Mouse (Mus musculus): ENCODE results near the gene Katnal1.
A peak's percentile ranks its signal among the peaks of the same experiment; 100 is the strongest.

- no peak for TF ChIP-seq CTCF (IDR thresholded peaks at IDR 0.05)
- peak; percentile 73; the same call in 1 of the 2 replicates for TF ChIP-seq EP300 (IDR thresholded peaks at IDR 0.05)
Measured at GRCm38 (mm10) chr5:148936516-148936951, 7.4 kb upstream of the Katnal1 start.
